Mouse (Mus musculus) hindbrain, embryonic 10.5 days (tissue): Measurements from ENCODE around the gene Fam53b. TPM values are rescaled to one million over a fixed set of nuclear protein-coding genes. Genes with fewer than 3 reads are reported as not detected.
A peak's percentile ranks its signal among the peaks of the same experiment; 100 is the strongest.

Source experiments
- DNase-seq: peaks from one replicate; pipeline ENCODE4 v3.0.0-alpha.2; 2017; ENCODE audit warnings: low spot score
- H3K27ac ChIP-seq: fragments of 300-500 bp; sonication (generic); 2 replicates; pipeline ENCODE4 v1.5.1; 2016; ENCODE audit warnings: mild to moderate bottlenecking, moderate library complexity
- H3K27me3 ChIP-seq: fragments of 300-500 bp; sonication (generic); 2 replicates; pipeline ENCODE4 v1.6.1; 2016; ENCODE audit warnings: mild to moderate bottlenecking; ENCODE audit not compliant: poor library complexity, insufficient read depth, severe bottlenecking
- H3K36me3 ChIP-seq: fragments of 300-500 bp; sonication (generic); 2 replicates; pipeline ENCODE4 v1.6.1; 2016; ENCODE audit warnings: mild to moderate bottlenecking, moderate library complexity
- H3K4me1 ChIP-seq: fragments of 300-500 bp; sonication (generic); replicated peaks from 2 replicates; pipeline ENCODE4 v1.6.1; 2016; ENCODE audit warnings: mild to moderate bottlenecking
- H3K4me3 ChIP-seq: fragments of 300-500 bp; sonication (generic); 2 replicates; pipeline ENCODE4 v1.5.1; 2016; ENCODE audit warnings: mild to moderate bottlenecking, moderate library complexity
- H3K9me3 ChIP-seq: fragments of 300-500 bp; sonication (generic); 2 replicates; pipeline ENCODE4 v1.6.1; 2016; ENCODE audit warnings: mild to moderate bottlenecking, moderate library complexity
- WGBS: fragments of 180-500 bp; shearing (Covaris S2); methylation state at CpG from one replicate; pipeline ENCODE4 v1.1.7; 2016; 5-methylcytosine and 5-hydroxymethylcytosine counted together
- polyA plus RNA-seq: library from polyadenylated mRNA; unstranded; fragments of >200 nt; fragmentation: Nextera tagmentation; extraction: Ambion mirVana; gene quantifications from 2 replicates; pipeline ENCODE4 v1.2.1, GENCODE M21; 2016

The Fam53b gene
- polyA plus RNA-seq, 1 experiment from 2014 or later = 27.7 TPM

- no peak for DNase-seq
- no peak overlapping the region for H3K4me3 ChIP-seq
- no peaks in the 10 kb centered on the region for H3K27me3 ChIP-seq
- peaks cover 3% of the 10 kb centered on the region; the same call in 1 of the 2 replicates for H3K36me3 ChIP-seq
- WGBS = 87% methylated on average over 5 of the region's 5 CpGs
- H3K4me1 ChIP-seq = peaks cover 47% of the 10 kb centered on the region
- no peaks in the 10 kb centered on the region for H3K9me3 ChIP-seq
- H3K27ac ChIP-seq = no peak overlapping the region
Observed at GRCm38 (mm10) chr7:132795141-132795540, 18.5 kb downstream of the Fam53b start.

GRCm38 (mm10) chr7:132793467-132793866, 20.2 kb downstream of the Fam53b start:
- Histone ChIP-seq H3K4me1 (peaks cover 36% of the 10 kb centered on the region), H3K4me3 (no peak overlapping the region), H3K27ac (peak overlapping the region; percentile 26; the same call in 1 of the 2 replicates), H3K36me3 (peaks cover 1% of the 10 kb centered on the region; the same call in 1 of the 2 replicates), H3K27me3 (no peaks in the 10 kb centered on the region), H3K9me3 (no peaks in the 10 kb centered on the region)
- DNase-seq = no peak
- WGBS = 72% methylated on average over 6 of the region's 6 CpGs

GRCm38 (mm10) chr7:132790447-132791219, 23.1 kb downstream of the Fam53b start:
- WGBS = 87% methylated on average over 14 of the region's 14 CpGs
- H3K9me3 ChIP-seq = no peaks in the 10 kb centered on the region
- peaks cover 49% of the 10 kb centered on the region for H3K4me1 ChIP-seq
- H3K27me3 ChIP-seq = no peaks in the 10 kb centered on the region
- no peaks in the 10 kb centered on the region for H3K36me3 ChIP-seq
- H3K4me3 ChIP-seq = no peak overlapping the region
- no peak for DNase-seq
- no peak overlapping the region; the same call in 1 of the 2 replicates for H3K27ac ChIP-seq

- Histone ChIP-seq H3K9me3 (no peaks in the 10 kb centered on the region), H3K27me3 (no peaks in the 10 kb centered on the region), H3K27ac (no peak overlapping the region), H3K4me3 (no peak overlapping the region), H3K4me1 (peaks cover 47% of the 10 kb centered on the region), H3K36me3 (no peaks in the 10 kb centered on the region)
- DNase-seq = no peak
- 95% methylated on average over 13 of the region's 13 CpGs for WGBS
Observed at GRCm38 (mm10) chr7:132788826-132789225, 24.9 kb downstream of the Fam53b start.

- peaks cover 36% of the 10 kb centered on the region for H3K4me1 ChIP-seq
- H3K4me3 ChIP-seq = no peak overlapping the region
- H3K27ac ChIP-seq = no peak overlapping the region
- no peaks in the 10 kb centered on the region for H3K9me3 ChIP-seq
- H3K27me3 ChIP-seq = no peaks in the 10 kb centered on the region
- no peaks in the 10 kb centered on the region for H3K36me3 ChIP-seq
- WGBS = 90% methylated on average over 4 of the region's 4 CpGs
- no peak for DNase-seq
Observed at GRCm38 (mm10) chr7:132787496-132788190, 26.0 kb downstream of the Fam53b start.

GRCm38 (mm10) chr7:132787022-132787421, 26.7 kb downstream of the Fam53b start:
- DNase-seq = no peak
- Histone ChIP-seq H3K27ac (no peak overlapping the region), H3K4me3 (no peak overlapping the region), H3K36me3 (no peaks in the 10 kb centered on the region), H3K4me1 (peaks cover 36% of the 10 kb centered on the region), H3K9me3 (no peaks in the 10 kb centered on the region), H3K27me3 (no peaks in the 10 kb centered on the region)
- WGBS = 94% methylated on average over 4 of the region's 4 CpGs

GRCm38 (mm10) chr7:132786522-132786921, 27.2 kb downstream of the Fam53b start:
- DNase-seq = no peak
- Histone ChIP-seq H3K4me3 (no peak overlapping the region), H3K9me3 (no peaks in the 10 kb centered on the region), H3K36me3 (no peaks in the 10 kb centered on the region), H3K27ac (no peak overlapping the region), H3K27me3 (no peaks in the 10 kb centered on the region), H3K4me1 (peaks cover 36% of the 10 kb centered on the region)
- 61% methylated on average over 4 of the region's 4 CpGs for WGBS

- H3K4me1 ChIP-seq = peaks cover 39% of the 10 kb centered on the region
- H3K36me3 ChIP-seq = no peaks in the 10 kb centered on the region
- WGBS = 84% methylated on average over 7 of the region's 7 CpGs
- H3K27ac ChIP-seq = no peak overlapping the region
- no peak for DNase-seq
- no peak overlapping the region for H3K4me3 ChIP-seq
- no peaks in the 10 kb centered on the region for H3K27me3 ChIP-seq
- no peaks in the 10 kb centered on the region for H3K9me3 ChIP-seq
Observed at GRCm38 (mm10) chr7:132786011-132786410, 27.7 kb downstream of the Fam53b start.

- H3K4me1 ChIP-seq = peaks cover 46% of the 10 kb centered on the region
- no peaks in the 10 kb centered on the region for H3K9me3 ChIP-seq
- no peak for DNase-seq
- no peaks in the 10 kb centered on the region for H3K27me3 ChIP-seq
- H3K36me3 ChIP-seq = peaks cover 1% of the 10 kb centered on the region
- WGBS = 86% methylated on average over 5 of the region's 5 CpGs
- H3K27ac ChIP-seq = no peak overlapping the region; the same call in 1 of the 2 replicates
- H3K4me3 ChIP-seq = no peak overlapping the region
Observed at GRCm38 (mm10) chr7:132784101-132784500, 29.6 kb downstream of the Fam53b start.

- Histone ChIP-seq H3K4me3 (no peak overlapping the region), H3K27ac (peak overlapping the region; percentile 74), H3K4me1 (peaks cover 44% of the 10 kb centered on the region), H3K36me3 (peaks cover 24% of the 10 kb centered on the region), H3K9me3 (no peaks in the 10 kb centered on the region), H3K27me3 (no peaks in the 10 kb centered on the region)
- DNase-seq = no peak
- 75% methylated on average over 6 of the region's 6 CpGs for WGBS
Observed at GRCm38 (mm10) chr7:132781850-132782249, 31.8 kb downstream of the Fam53b start.

GRCm38 (mm10) chr7:132781130-132781814, 32.4 kb downstream of the Fam53b start:
- Histone ChIP-seq H3K27ac (peak overlapping the region; percentile 74), H3K27me3 (no peaks in the 10 kb centered on the region), H3K4me1 (peaks cover 42% of the 10 kb centered on the region), H3K9me3 (no peaks in the 10 kb centered on the region), H3K36me3 (peaks cover 27% of the 10 kb centered on the region), H3K4me3 (no peak overlapping the region)
- peak; percentile 44 for DNase-seq
- 21% methylated on average over 7 of the region's 7 CpGs for WGBS

- H3K4me1 ChIP-seq = peaks cover 38% of the 10 kb centered on the region
- peak; percentile 23 for DNase-seq
- peaks cover 29% of the 10 kb centered on the region for H3K36me3 ChIP-seq
- peak overlapping the region; percentile 74 for H3K27ac ChIP-seq
- no peaks in the 10 kb centered on the region for H3K27me3 ChIP-seq
- H3K9me3 ChIP-seq = no peaks in the 10 kb centered on the region
- 38% methylated on average over 4 of the region's 4 CpGs for WGBS
- H3K4me3 ChIP-seq = no peak overlapping the region
Observed at GRCm38 (mm10) chr7:132780611-132781010, 33.1 kb downstream of the Fam53b start.
